Mouse (Mus musculus) common myeloid progenitor, adult 5-6 weeks (primary cell): Measurements from ENCODE around the gene Polr2a. TPM values are rescaled to one million over a fixed set of nuclear protein-coding genes. Genes with fewer than 3 reads are reported as not detected.

ENCODE experiments used
- ATAC-seq: replicated peaks from 2 replicates; pipeline ENCODE4 v1.8.0; 2016; ENCODE audit warnings: low read depth, mild to moderate bottlenecking, moderate TSS enrichment, inconsistent platforms; ENCODE audit not compliant: poor library complexity, severe bottlenecking
- total RNA-seq: library from RNA; stranded (forward); fragments of 200-1000, 187-1606 nt; gene quantifications from 2 replicates; pipeline ENCODE4 v1.2.3, GENCODE M21; 2017

Gene Polr2a
- 59.3 and 132 TPM in 2 replicates for total RNA-seq

- peak; percentile 69 for ATAC-seq
These were observed at the start of gene Polr2a for GRCm38 (mm10) chr11:69758478-69758970. Gene Polr2a, minus strand, starts transcription at chr11:69758637.

GRCm38 (mm10) chr11:69807641-69808040 is 49.2 kb upstream of the Polr2a start:
- ATAC-seq, result no peak

GRCm38 (mm10) chr11:69806378-69806777 is 47.9 kb upstream of the Polr2a start:
- no peak for ATAC-seq

- ATAC-seq, result no peak
These were observed 46.8 kb upstream of the Polr2a start, which contains the start of gene Tmem102 for GRCm38 (mm10) chr11:69804972-69805909. Gene Tmem102, minus strand, starts transcription at chr11:69805624.

- no peak for ATAC-seq
These were observed 46.2 kb upstream of the Polr2a start for GRCm38 (mm10) chr11:69804652-69804940.

GRCm38 (mm10) chr11:69803786-69804651 is 45.6 kb upstream of the Polr2a start:
- peak; percentile 55 for ATAC-seq

GRCm38 (mm10) chr11:69803328-69803727 is 44.9 kb upstream of the Polr2a start:
- ATAC-seq, result no peak; the same call in 1 of the 2 replicates

GRCm38 (mm10) chr11:69802648-69803105 is 44.2 kb upstream of the Polr2a start:
- ATAC-seq, result peak; percentile 52

GRCm38 (mm10) chr11:69801379-69801977 is 43.0 kb upstream of the Polr2a start, which contains the start of gene Fgf11:
Gene Fgf11, minus strand, starts transcription at chr11:69801857.
- ATAC-seq, result no peak

- no peak for ATAC-seq
These were observed 42.2 kb upstream of the Polr2a start for GRCm38 (mm10) chr11:69800392-69801197.

GRCm38 (mm10) chr11:69800138-69800391 is 41.6 kb upstream of the Polr2a start:
- no peak; the same call in 1 of the 2 replicates for ATAC-seq

- ATAC-seq, result no peak
These were observed 41.1 kb upstream of the Polr2a start for GRCm38 (mm10) chr11:69799394-69800137.

- ATAC-seq, result no peak
These were observed 39.5 kb upstream of the Polr2a start for GRCm38 (mm10) chr11:69797924-69798323.

- no peak for ATAC-seq
These were observed 37.6 kb upstream of the Polr2a start for GRCm38 (mm10) chr11:69795983-69796435.

- ATAC-seq, result peak; percentile 98
These were observed 36.9 kb upstream of the Polr2a start, which contains the start of gene Chrnb1 for GRCm38 (mm10) chr11:69795168-69795982. Gene Chrnb1, minus strand, starts transcription at chr11:69795943.

- no peak for ATAC-seq
These were observed 35.0 kb upstream of the Polr2a start for GRCm38 (mm10) chr11:69793429-69793828.

GRCm38 (mm10) chr11:69791420-69791819 is 33.0 kb upstream of the Polr2a start:
- ATAC-seq, result no peak

GRCm38 (mm10) chr11:69789431-69789830 is 31.0 kb upstream of the Polr2a start:
- ATAC-seq, result no peak
